9 mouse cellular contexts compared by ENCODE assay signal in the genomic region with DNA sequence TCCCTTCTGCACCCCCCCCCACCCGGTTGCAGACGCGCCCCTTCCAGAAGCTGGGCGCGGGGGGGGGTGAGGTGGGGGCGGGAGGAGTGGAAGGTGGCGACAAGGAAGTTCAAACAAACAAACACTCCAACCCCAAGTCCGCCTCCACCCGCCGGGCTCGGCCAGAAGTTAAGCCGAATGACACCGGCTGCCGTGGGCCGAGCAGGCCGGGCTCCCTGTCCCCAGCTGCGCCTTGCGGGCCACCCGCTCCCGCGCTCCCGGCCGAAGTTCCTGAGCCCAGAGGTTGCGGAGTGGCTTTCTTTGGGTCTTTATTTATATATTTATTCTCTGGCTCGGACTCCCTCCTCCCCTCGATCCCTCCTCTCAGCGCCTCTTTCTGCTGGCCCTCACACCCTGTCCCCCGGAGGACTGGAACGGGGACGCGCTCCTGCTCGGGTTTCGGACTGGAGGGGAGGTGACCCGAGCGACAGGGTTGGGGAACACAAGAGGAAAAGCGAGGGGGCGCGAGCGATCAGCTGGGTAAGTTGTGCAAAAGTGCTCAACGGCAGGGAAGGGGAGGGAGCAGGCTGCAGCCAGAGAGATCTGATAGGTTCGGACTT. TPM values are rescaled to one million over a fixed set of nuclear protein-coding genes. Genes with fewer than 3 reads are reported as not detected.
DNase-seq lines count a peak whose midpoint lies in the region; ATAC-seq and TF ChIP-seq lines count a peak whose summit lies in the region.
"Had no signal": no experiment of that assay in that cellular context is flagged by ENCODE, and none has a peak within 500 bp of the region (broad histone marks: within the 10 kb centered on the region; RNA-seq: fewer than 3 reads in every experiment).

Pax7 (minus strand) TSS at position 493 of the 599 bp plus-strand sequence.

- no peak within 1 kb of the TSS for H3K9ac ChIP-seq in intestine, embryonic 14.5 days (ENCODE audit: low read length)
- H3K9ac ChIP-seq in intestine, embryonic 16.5 days (ENCODE audit: low read depth, low read length), result no peak within 1 kb of the TSS
- H3K9ac ChIP-seq in midbrain, postnatal 0 days (replicated peaks; ENCODE audit: low read length, poor library complexity, severe bottlenecking), result peak within 1 kb of the TSS; percentile 48; the same call in 1 of the 2 replicates

- peaks cover 99% of the 10 kb centered on the region for H3K27me3 ChIP-seq in intestine, embryonic 14.5 days (replicated peaks; ENCODE audit: control insufficient read depth, insufficient read depth, low read length)
- H3K27me3 ChIP-seq in intestine, embryonic 16.5 days (replicated peaks; ENCODE audit: control insufficient read depth, insufficient read depth, low read length), result peaks cover 94% of the 10 kb centered on the region
- peaks cover 27% of the 10 kb centered on the region for H3K27me3 ChIP-seq in midbrain, postnatal 0 days (ENCODE audit: insufficient read depth, low read length)

- 0 out of 2 replicates have a peak, but pooled peaks cover 4% of the 10 kb centered on the region for H3K4me1 ChIP-seq in intestine, embryonic 14.5 days (replicated peaks; ENCODE audit: control insufficient read depth, insufficient read depth, low read length)
- no peaks in the 10 kb centered on the region for H3K4me1 ChIP-seq in intestine, embryonic 16.5 days (ENCODE audit: control insufficient read depth, insufficient read depth, low read length)
- no peaks in the 10 kb centered on the region; the same call in 1 of the 2 replicates for H3K4me1 ChIP-seq in midbrain, postnatal 0 days (ENCODE audit: insufficient read depth, low read length)

- DNase-seq in intestine, embryonic 14.5 days (ENCODE audit: low spot score), result no peak
- peak; percentile 84 for DNase-seq in embryo, embryonic 10.5 days (ENCODE audit: low spot score)
- peak in 1 of 2 experiments; percentile 67 for DNase-seq in gastrocnemius, postnatal 4 days (ENCODE audit: low spot score in 2 of 2)
- no peak for DNase-seq in midbrain, postnatal 0 days (ENCODE audit: low spot score)
- DNase-seq in cerebellum, adult 11-12 months, result no peak
- DNase-seq in Muller cell, postnatal 12 days (ENCODE audit: inconsistent ontology term), result no peak
- DNase-seq: thymus, adult 2 months had no signal

- no peak; the same call in 1 of the 2 replicates for TF ChIP-seq CTCF in midbrain, postnatal 0 days (IDR thresholded peaks at IDR 0.05)

- no peak within 1 kb of the TSS for H3K4me2 ChIP-seq in intestine, embryonic 14.5 days (ENCODE audit: low read length)
- no peak within 1 kb of the TSS for H3K4me2 ChIP-seq in intestine, embryonic 16.5 days (ENCODE audit: low read depth, low read length)
- H3K4me2 ChIP-seq in midbrain, postnatal 0 days (ENCODE audit: low read depth, low read length, poor library complexity, severe bottlenecking), result peak within 1 kb of the TSS; percentile 44

- no peak within 1 kb of the TSS for H3K27ac ChIP-seq in intestine, embryonic 14.5 days (ENCODE audit: low read depth)
- no peak within 1 kb of the TSS for H3K27ac ChIP-seq in intestine, embryonic 16.5 days (ENCODE audit: low read length)
- H3K27ac ChIP-seq in midbrain, postnatal 0 days (ENCODE audit: low read depth, low read length), result 0 out of 2 replicates have a peak within 1 kb of the TSS, but pooled peaks have one; percentile 38

- no peak for ATAC-seq in intestine, embryonic 14.5 days (replicated peaks; ENCODE audit: low FRiP score, low TSS enrichment, low read depth)
- no peak for ATAC-seq in intestine, embryonic 16.5 days
- peak; percentile 24; the same call in 1 of the 2 replicates for ATAC-seq in midbrain, postnatal 0 days (ENCODE audit: low FRiP score)
- no peak for ATAC-seq in monocyte, adult 5-6 weeks (replicated peaks; ENCODE audit: insufficient number of reproducible peaks, low FRiP score, low TSS enrichment, poor library complexity, severe bottlenecking)

- no peaks in the 10 kb centered on the region for H3K9me3 ChIP-seq in intestine, embryonic 14.5 days (ENCODE audit: control insufficient read depth, low read length)
- H3K9me3 ChIP-seq in intestine, embryonic 16.5 days (ENCODE audit: control insufficient read depth, low read length), result no peaks in the 10 kb centered on the region
- no peaks in the 10 kb centered on the region for H3K9me3 ChIP-seq in midbrain, postnatal 0 days (ENCODE audit: low read length)

- H3K36me3 ChIP-seq in intestine, embryonic 14.5 days (ENCODE audit: control insufficient read depth, insufficient read depth, low read length), result no peaks in the 10 kb centered on the region
- H3K36me3 ChIP-seq in intestine, embryonic 16.5 days (ENCODE audit: control insufficient read depth, insufficient read depth, low read length), result no peaks in the 10 kb centered on the region
- H3K36me3 ChIP-seq in midbrain, postnatal 0 days (ENCODE audit: insufficient read depth, low read length), result no peaks in the 10 kb centered on the region

- WGBS in intestine, embryonic 14.5 days, result 1% methylated on average over 32 of the region's 41 CpGs
- WGBS in intestine, embryonic 16.5 days, result under 1% methylated on average over 40 of the region's 41 CpGs
- under 1% methylated on average over 36 of the region's 41 CpGs for WGBS in midbrain, postnatal 0 days

- H3K4me3 ChIP-seq in intestine, embryonic 14.5 days (ENCODE audit: low read depth, low read length), result peak within 1 kb of the TSS; percentile 11; the same call in 1 of the 2 replicates
- no peak within 1 kb of the TSS for H3K4me3 ChIP-seq in intestine, embryonic 16.5 days (ENCODE audit: low read length)
- H3K4me3 ChIP-seq in midbrain, postnatal 0 days (ENCODE audit: low read depth, low read length), result peak within 1 kb of the TSS; percentile 37

RNA-seq across cellular contexts. Expression of gene Pax7, which starts in this region (rescaled TPM):
- not detected in 2 replicates for polyA plus RNA-seq in intestine, embryonic 14.5 days (2014; fragmentation: Nextera tagmentation; extraction: Ambion mirVana)
- polyA plus RNA-seq in intestine, embryonic 16.5 days (2015; fragmentation: Nextera tagmentation; extraction: Ambion mirVana), result not detected in 2 replicates
- total RNA-seq in gastrocnemius, postnatal 4 days (2021), result 10 to 100 TPM; 21.6 to 22.3 TPM
- total RNA-seq in midbrain, postnatal 0 days (2014; rRNA removed), result 34.9 and 36.0 TPM in 2 replicates
- 3.0 and 3.4 TPM in 2 replicates for polyA plus RNA-seq in midbrain, postnatal 0 days (2015; fragmentation: Nextera tagmentation; extraction: Ambion mirVana)
- total RNA-seq in monocyte, adult 5-6 weeks (2017), result not detected in 3 replicates

Comparison
In these comparisons a context has a peak if more than half of its experiments do, and no peak if none do; other contexts are left out.
1. RNA of gene Pax7 (total RNA-seq): 34.9 to 36.0 TPM in midbrain, postnatal 0 days and 21.6 to 22.3 TPM in gastrocnemius, postnatal 4 days; not detected in monocyte, adult 5-6 weeks; every median in the first group is over 10 times any median in the second.